Mouse (Mus musculus) heart, postnatal 0 days (tissue): ENCODE measurements around the gene Zmat3. TPM values are rescaled to one million over a fixed set of nuclear protein-coding genes. Genes with fewer than 3 reads are reported as not detected.

Experiments
- ATAC-seq: fragments of 200-750 bp; cut with Nextera tagmentation; 2 replicates; pipeline ENCODE4 v1.8.0; 2017; ENCODE audit warnings: low read depth, moderate number of reproducible peaks, moderate library complexity; ENCODE audit not compliant: insufficient read depth
- DNase-seq: peaks from one replicate; pipeline ENCODE4 v3.0.0-alpha.2; 2016; ENCODE audit warnings: low spot score
- H3K27ac ChIP-seq: fragments of 300-500 bp; sonication (generic); 2 replicates; pipeline ENCODE4 v1.5.1; 2014; ENCODE audit warnings: low read depth, mild to moderate bottlenecking
- H3K27me3 ChIP-seq: fragments of 300-500 bp; sonication (generic); 2 replicates; pipeline ENCODE4 v1.6.1; 2014; ENCODE audit warnings: low read length, mixed read lengths; ENCODE audit not compliant: control insufficient read depth, insufficient read depth
- H3K36me3 ChIP-seq: fragments of 300-500 bp; sonication (generic); replicated peaks from 2 replicates; pipeline ENCODE4 v1.6.1; 2014; ENCODE audit warnings: low read length, mixed read lengths; ENCODE audit not compliant: control insufficient read depth, insufficient read depth
- H3K4me1 ChIP-seq: fragments of 300-500 bp; sonication (generic); 2 replicates; pipeline ENCODE4 v1.6.1; 2014; ENCODE audit warnings: antibody characterized with exemption; ENCODE audit not compliant: control insufficient read depth, insufficient read depth
- H3K4me2 ChIP-seq: fragments of 300-500 bp; sonication (generic); 2 replicates; pipeline ENCODE4 v1.6.1; 2014; ENCODE audit warnings: low read depth, mild to moderate bottlenecking, low read length, moderate library complexity
- H3K4me3 ChIP-seq: fragments of 300-500 bp; sonication (generic); 2 replicates; pipeline ENCODE4 v1.5.1; 2014; ENCODE audit warnings: low read depth, low read length
- H3K9ac ChIP-seq: fragments of 300-500 bp; sonication (generic); replicated peaks from 2 replicates; pipeline ENCODE4 v1.6.1; 2014; ENCODE audit warnings: low read depth, low read length, mixed read lengths
- H3K9me3 ChIP-seq: fragments of 300-500 bp; sonication (generic); replicated peaks from 2 replicates; pipeline ENCODE4 v1.6.1; 2016; ENCODE audit warnings: low read length; ENCODE audit not compliant: control insufficient read depth
- CTCF ChIP-seq: IDR thresholded peaks from 2 replicates; pipeline ENCODE4 v1.5.1; 2016; ENCODE audit warnings: antibody characterized with exemption, control low read depth, low read depth
- EP300 ChIP-seq: IDR thresholded peaks from 2 replicates; pipeline ENCODE4 v1.6.1; 2016; ENCODE audit warnings: antibody characterized with exemption, low read depth
- WGBS: fragments of 180-500 bp; shearing (Covaris S2); extraction: QIAGEN DNeasy Blood & Tissue Kit; methylation state at CpG from one replicate; pipeline ENCODE4 v1.1.7; 2014; 5-methylcytosine and 5-hydroxymethylcytosine counted together
- polyA plus RNA-seq: library from polyadenylated mRNA; unstranded; fragments of >200 nt; fragmentation: Nextera tagmentation; extraction: Ambion mirVana; gene quantifications from 2 replicates; pipeline ENCODE4 v1.2.1, GENCODE M21; 2015
- total RNA-seq: library from RNA; depleted of rRNA; stranded (reverse); fragments of >200 nt; gene quantifications from 2 replicates; pipeline ENCODE4 v1.2.3, GENCODE M21; 2014; ENCODE audit warnings: low replicate concordance

Gene Zmat3
- total and polyA plus RNA-seq, 2 experiments from 2014 or later, result 1.9 to 3.6 TPM

DNA sequence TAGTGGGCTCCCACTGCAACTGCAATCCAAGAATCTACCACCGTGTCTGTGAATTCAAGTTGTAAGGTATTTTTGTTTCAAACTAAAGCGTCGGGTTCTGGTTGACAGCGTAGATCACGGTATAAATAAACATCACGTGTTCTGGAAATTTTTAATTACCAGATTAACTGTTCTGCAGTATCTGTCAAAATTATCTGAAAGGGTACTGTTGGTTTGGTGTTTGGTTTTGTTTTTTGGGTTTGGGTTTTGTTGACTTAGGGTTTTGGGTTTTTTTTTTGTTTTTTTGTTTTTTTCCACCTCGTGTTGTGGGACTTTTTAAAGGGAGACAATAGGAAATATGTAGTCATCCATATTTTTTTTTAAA is 32.3 kb upstream of the Zmat3 start:
- DNase-seq (peak; percentile 38), ATAC-seq (no peak)
- H3K9me3 ChIP-seq, result no peaks in the 10 kb centered on the region
- 0% methylated on average over 7 of the region's 7 CpGs for WGBS
- peak overlapping the region; percentile 99 for H3K27ac ChIP-seq
- peaks cover 31% of the 10 kb centered on the region for H3K4me1 ChIP-seq
- peak overlapping the region; percentile 74 for H3K4me3 ChIP-seq
- no peaks in the 10 kb centered on the region for H3K36me3 ChIP-seq
- TF ChIP-seq CTCF, result no peak
- peak overlapping the region; percentile 87 for H3K4me2 ChIP-seq
- H3K27me3 ChIP-seq, result no peaks in the 10 kb centered on the region
- peak overlapping the region; percentile 98 for H3K9ac ChIP-seq

DNA sequence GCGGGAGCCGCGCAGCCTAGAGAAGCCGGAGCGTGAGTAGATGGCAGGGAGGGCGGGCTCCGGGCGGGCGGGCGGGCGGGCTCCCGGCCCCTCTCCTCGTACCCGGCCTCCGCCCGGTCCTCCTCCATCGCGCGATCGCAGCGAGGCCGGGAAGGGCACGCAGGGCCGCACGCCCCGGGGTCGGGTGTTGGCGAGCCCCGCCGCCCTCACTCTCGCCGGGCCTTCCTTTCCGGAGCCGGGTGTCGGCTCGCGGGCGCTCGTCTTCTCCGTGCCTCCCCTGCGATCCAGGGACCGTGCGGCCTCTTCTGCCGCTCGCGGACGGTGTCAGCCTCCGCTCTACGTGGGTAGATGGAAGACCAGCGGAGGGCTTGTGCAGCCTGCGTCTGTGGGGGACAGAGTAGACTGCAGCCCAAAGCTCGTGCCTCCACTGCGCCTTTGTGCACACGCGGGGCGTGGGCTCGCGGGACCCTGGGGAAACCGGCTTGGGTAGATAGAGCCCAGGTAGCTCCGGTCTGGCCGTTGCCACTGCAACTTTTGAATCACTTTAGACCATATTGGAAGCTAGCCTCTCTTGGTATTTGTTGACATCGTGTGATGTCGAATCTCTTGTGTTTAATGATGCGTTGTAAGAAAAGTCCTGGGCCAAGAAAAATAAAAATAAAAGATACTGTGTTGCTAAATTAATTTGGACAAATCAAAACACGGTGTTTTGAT is 31.8 kb upstream of the Zmat3 start, which contains the start of gene Pik3ca:
TSS of gene Pik3ca (plus strand) at position 211 of the 714 bp plus-strand sequence.
- Histone ChIP-seq H3K27ac (peak within 1 kb of the TSS; percentile 99), H3K4me1 (peaks cover 28% of the 10 kb centered on the region), H3K9me3 (no peaks in the 10 kb centered on the region), H3K4me2 (peak within 1 kb of the TSS; percentile 87), H3K4me3 (peak within 1 kb of the TSS; percentile 74), H3K36me3 (no peaks in the 10 kb centered on the region), H3K9ac (peak within 1 kb of the TSS; percentile 98), H3K27me3 (no peaks in the 10 kb centered on the region)
- peak; percentile 57 for ATAC-seq
- TF ChIP-seq CTCF (no peak), EP300 (no peak)
- DNase-seq, result peak; percentile 26
- WGBS, result 0% methylated on average over 26 of the region's 65 CpGs

DNA sequence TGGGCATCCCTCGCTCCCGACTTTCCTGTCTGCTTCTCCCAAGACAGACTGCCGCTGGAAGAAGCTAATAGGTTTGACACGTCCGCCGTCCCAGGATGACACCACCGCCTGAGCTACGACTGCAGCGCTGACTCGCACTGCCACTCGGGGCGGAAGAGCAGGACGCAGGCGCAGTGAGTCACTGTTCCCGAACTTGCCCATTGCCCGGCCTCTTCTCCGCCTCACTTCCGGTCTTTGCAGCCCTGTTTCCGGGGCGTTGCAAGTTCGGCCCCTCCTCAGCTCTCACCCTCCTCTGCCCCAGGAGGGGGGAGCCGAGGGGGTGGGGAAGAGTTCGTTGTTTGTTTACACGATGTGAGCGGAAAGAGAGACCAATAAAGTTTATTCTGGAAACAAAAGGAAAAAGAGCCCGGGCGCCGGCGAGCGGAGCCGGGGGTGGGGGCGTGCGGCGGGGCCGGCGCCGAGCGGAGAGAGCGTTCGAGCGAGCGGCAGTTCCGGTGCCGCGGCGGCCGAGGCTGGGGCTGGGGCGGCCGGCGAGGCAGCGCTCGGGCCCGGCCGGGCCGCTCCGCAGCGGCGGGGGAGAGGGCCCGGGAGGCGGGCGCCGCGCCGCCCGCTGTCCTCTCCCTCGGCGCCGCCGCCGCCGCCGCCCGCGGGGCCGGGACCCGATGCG is 31.1 kb upstream of the Zmat3 start:
- H3K27me3 ChIP-seq, result no peaks in the 10 kb centered on the region
- H3K9me3 ChIP-seq, result no peaks in the 10 kb centered on the region
- no peaks in the 10 kb centered on the region for H3K36me3 ChIP-seq
- peak overlapping the region; percentile 98 for H3K9ac ChIP-seq
- H3K4me2 ChIP-seq, result peak overlapping the region; percentile 87
- ATAC-seq (peak; percentile 97), DNase-seq (peak; percentile 99)
- peak; percentile 85; the same call in 1 of the 2 replicates for TF ChIP-seq EP300
- no peak for TF ChIP-seq CTCF
- H3K27ac ChIP-seq, result peak overlapping the region; percentile 99
- peaks cover 28% of the 10 kb centered on the region for H3K4me1 ChIP-seq
- peak overlapping the region; percentile 74 for H3K4me3 ChIP-seq
- under 1% methylated on average over 55 of the region's 77 CpGs for WGBS

DNA sequence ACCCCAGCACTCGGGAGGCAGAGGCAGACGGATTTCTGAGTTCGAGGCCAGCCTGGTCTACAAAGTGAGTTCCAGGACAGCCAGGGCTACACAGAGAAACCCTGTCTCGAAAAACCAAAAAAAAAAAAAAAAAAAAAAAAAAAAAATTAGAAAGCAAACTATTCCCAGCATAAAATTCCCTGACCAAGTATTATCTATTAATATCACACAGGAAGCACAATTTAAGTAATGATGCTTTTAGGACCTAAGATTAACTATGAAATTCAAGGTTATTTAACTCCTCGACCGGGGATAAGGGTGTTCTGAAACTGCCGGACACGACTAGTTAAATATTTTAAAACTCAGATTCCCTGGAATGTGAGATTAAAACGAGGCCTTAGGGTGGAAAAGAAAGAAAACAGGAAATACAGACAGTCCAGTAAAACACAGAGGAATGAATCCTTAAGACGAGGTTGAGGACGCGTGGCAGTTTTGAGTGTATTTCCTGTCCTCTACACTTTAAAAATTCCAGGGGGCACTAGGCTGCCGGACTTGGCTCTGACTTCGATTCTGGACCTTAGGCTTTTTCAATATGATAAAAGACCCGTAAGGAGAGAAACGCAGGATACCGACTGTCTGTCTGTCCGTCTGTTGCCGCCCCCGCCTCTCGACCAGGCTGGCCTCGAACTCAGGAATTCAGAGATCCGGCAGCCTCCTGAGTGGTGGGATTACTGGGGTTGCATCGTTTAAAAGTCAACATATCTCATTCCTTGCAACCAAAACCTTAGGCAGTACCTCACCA is 30.1 kb upstream of the Zmat3 start:
- peak; percentile 29 for DNase-seq
- no peak; the same call in 1 of the 2 replicates for TF ChIP-seq CTCF
- no peak for TF ChIP-seq EP300
- whole genome bisulfite sequencing, result 15% methylated on average over 23 of the region's 24 CpGs
- H3K4me2 ChIP-seq, result peak overlapping the region; percentile 64
- H3K9ac ChIP-seq, result peak overlapping the region; percentile 57
- no peak for ATAC-seq
- H3K27me3 ChIP-seq, result no peaks in the 10 kb centered on the region
- H3K4me1 ChIP-seq, result peaks cover 22% of the 10 kb centered on the region
- peak overlapping the region; percentile 74 for H3K4me3 ChIP-seq
- H3K36me3 ChIP-seq, result no peaks in the 10 kb centered on the region
- H3K27ac ChIP-seq, result peak overlapping the region; percentile 91
- no peaks in the 10 kb centered on the region for H3K9me3 ChIP-seq

DNA sequence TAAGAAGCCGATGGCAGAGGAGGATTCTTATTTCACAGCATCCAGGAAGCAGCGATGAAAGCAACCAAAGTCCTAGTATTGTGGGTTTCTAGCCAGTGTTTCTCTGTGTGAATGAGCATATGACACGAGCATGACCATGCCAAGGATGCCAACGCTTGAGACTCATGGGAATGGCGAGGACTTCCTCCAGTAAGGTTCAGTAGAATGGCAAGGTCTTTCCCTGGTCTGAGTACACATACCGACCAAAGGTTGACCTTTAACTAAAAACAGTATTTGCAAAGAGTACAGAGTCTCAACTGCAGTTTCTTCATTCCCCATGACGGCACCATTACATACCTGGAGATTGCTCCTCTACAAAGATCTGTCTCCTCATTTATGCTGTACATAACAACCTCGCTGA is 28.2 kb upstream of the Zmat3 start:
- no peaks in the 10 kb centered on the region for H3K36me3 ChIP-seq
- no peak overlapping the region for H3K4me2 ChIP-seq
- 84% methylated on average over 8 of the region's 8 CpGs for WGBS
- TF ChIP-seq EP300, result no peak
- no peak for TF ChIP-seq CTCF
- DNase-seq, result no peak
- no peak overlapping the region for H3K27ac ChIP-seq
- no peak overlapping the region for H3K9ac ChIP-seq
- no peak overlapping the region for H3K4me3 ChIP-seq
- peaks cover 6% of the 10 kb centered on the region for H3K4me1 ChIP-seq
- H3K27me3 ChIP-seq, result no peaks in the 10 kb centered on the region
- no peak for ATAC-seq
- H3K9me3 ChIP-seq, result no peaks in the 10 kb centered on the region
